Mouse (Mus musculus) CH12.LX (cell line): ENCODE results near the gene Soat1. TPM values are rescaled to one million over a fixed set of nuclear protein-coding genes. Genes with fewer than 3 reads are reported as not detected.

ENCODE experiments used
- DNase-seq: peaks from one replicate; pipeline ENCODE4 v3.0.0-alpha.2; 2013; ENCODE audit errors: extremely low read depth
- H3K27ac ChIP-seq: 2 replicates; pipeline ENCODE4 v1.5.1; 2012; ENCODE audit warnings: low read depth, mild to moderate bottlenecking, control low read depth, moderate library complexity; ENCODE audit not compliant: insufficient read depth
- H3K27me3 ChIP-seq: replicated peaks from 2 replicates; pipeline ENCODE3; 2012; ENCODE audit warnings: inconsistent platforms
- H3K36me3 ChIP-seq, 2 experiments: replicated peaks in 1 of 2; 2 replicates each; pipeline versions ENCODE3 to v1.6.1; 2012; ENCODE audit warnings: inconsistent platforms in 1 of 2, low read length in 1 of 2, mild to moderate bottlenecking in 1 of 2, mixed read lengths in 1 of 2, moderate library complexity in 1 of 2; ENCODE audit not compliant: control insufficient read depth in 1 of 2, insufficient read depth in 1 of 2
- H3K4me1 ChIP-seq, 2 experiments: 2 replicates each; pipeline ENCODE4 v1.6.1; 2012; ENCODE audit warnings: inconsistent platforms in 1 of 2, moderate library complexity in 1 of 2; ENCODE audit not compliant: insufficient read depth in 2 of 2, control insufficient read depth in 1 of 2
- H3K4me2 ChIP-seq: 2 replicates; pipeline ENCODE4 v1.6.1; 2012; ENCODE audit warnings: low read depth, mild to moderate bottlenecking, control low read depth; ENCODE audit not compliant: poor library complexity, insufficient read depth, severe bottlenecking
- H3K4me3 ChIP-seq, 3 experiments: fragments of 150-350 bp in 1 of 3; sonication (generic) in 1 of 3; replicated peaks in 1 of 3; 2 replicates each; pipeline versions ENCODE3 to v1.5.1; 2011 to 2012; ENCODE audit warnings: low read depth in 2 of 3, low read length in 2 of 3, mild to moderate bottlenecking in 2 of 3, moderate library complexity in 2 of 3, control low read depth in 1 of 3, improper control_type of control experiment in 1 of 3, inconsistent platforms in 1 of 3, mixed read lengths in 1 of 3; ENCODE audit not compliant: poor library complexity in 1 of 3
- H3K79me2 ChIP-seq: replicated peaks from 2 replicates; pipeline ENCODE4 v1.6.1; 2012; ENCODE audit warnings: mild to moderate bottlenecking, moderate library complexity; ENCODE audit not compliant: control insufficient read depth, poor library complexity, insufficient read depth, severe bottlenecking; ENCODE audit errors: extremely low read depth
- H3K9ac ChIP-seq: 2 replicates; pipeline ENCODE4 v1.6.1; 2012; ENCODE audit warnings: low read depth, mild to moderate bottlenecking, control low read depth, moderate library complexity; ENCODE audit not compliant: insufficient read depth
- H3K9me3 ChIP-seq: replicated peaks from 2 replicates; pipeline ENCODE3; 2012; ENCODE audit warnings: low read length, inconsistent platforms, mixed read lengths
- BHLHE40 ChIP-seq: IDR thresholded peaks from 2 replicates; pipeline ENCODE4 v1.6.1; 2011; ENCODE audit warnings: mild to moderate bottlenecking, low read depth, low read length, improper control_type of control experiment
- CHD1 ChIP-seq: IDR thresholded peaks from 2 replicates; pipeline ENCODE4 v1.6.1; 2012; ENCODE audit warnings: low read depth, low read length, improper control_type of control experiment, inconsistent platforms
- CHD2 ChIP-seq: IDR thresholded peaks from 2 replicates; pipeline ENCODE4 v1.6.1; 2011; ENCODE audit warnings: low read length, improper control_type of control experiment
- CTCF ChIP-seq, 2 experiments: IDR thresholded peaks in 1 of 2; conservative IDR thresholded peaks in 1 of 2; 2 replicates each; pipeline ENCODE4 v1.5.1; 2011 to 2012; ENCODE audit warnings: low read depth in 2 of 2, low read length in 2 of 2, improper control_type of control experiment in 1 of 2, inconsistent platforms in 1 of 2, mild to moderate bottlenecking in 1 of 2, moderate library complexity in 1 of 2
- E2F4 ChIP-seq: IDR thresholded peaks from 2 replicates; pipeline ENCODE4 v1.6.1; 2011; ENCODE audit warnings: low read depth, low read length, improper control_type of control experiment; ENCODE audit not compliant: insufficient replicate concordance
- EP300 ChIP-seq: IDR thresholded peaks from 2 replicates; pipeline ENCODE4 v1.6.1; 2011; ENCODE audit warnings: low read length, improper control_type of control experiment
- GABPA ChIP-seq: IDR thresholded peaks from 2 replicates; pipeline ENCODE4 v1.6.1; 2012; ENCODE audit warnings: low read depth, low read length, improper control_type of control experiment, inconsistent platforms; ENCODE audit not compliant: insufficient replicate concordance
- HCFC1 ChIP-seq: IDR thresholded peaks from 2 replicates; pipeline ENCODE4 v1.6.1; 2012; ENCODE audit warnings: low read depth, mild to moderate bottlenecking, inconsistent platforms, low read length, improper control_type of control experiment
- IRF4 ChIP-seq: IDR thresholded peaks from 2 replicates; pipeline ENCODE4 v1.6.1; 2014; ENCODE audit warnings: low read depth, mild to moderate bottlenecking, inconsistent platforms, low read length, improper control_type of control experiment
- KAT2A ChIP-seq: IDR thresholded peaks from 2 replicates; pipeline ENCODE4 v1.6.1; 2012; ENCODE audit warnings: low read length, improper control_type of control experiment, inconsistent platforms; ENCODE audit not compliant: insufficient replicate concordance
- MAFK ChIP-seq: IDR thresholded peaks from 2 replicates; pipeline ENCODE4 v1.6.1; 2011; ENCODE audit warnings: low read length, improper control_type of control experiment; ENCODE audit not compliant: insufficient replicate concordance
- MAZ ChIP-seq: IDR thresholded peaks from 2 replicates; pipeline ENCODE4 v1.6.1; 2012; ENCODE audit warnings: low read depth, mild to moderate bottlenecking, inconsistent platforms, low read length, improper control_type of control experiment, moderate library complexity
- MEF2A ChIP-seq: IDR thresholded peaks from 2 replicates; pipeline ENCODE4 v1.6.1; 2014; ENCODE audit warnings: low read depth, mild to moderate bottlenecking, inconsistent platforms, low read length, improper control_type of control experiment, borderline replicate concordance
- MXI1 ChIP-seq: IDR thresholded peaks from 2 replicates; pipeline ENCODE4 v1.6.1; 2011; ENCODE audit warnings: mild to moderate bottlenecking, low read depth, low read length, improper control_type of control experiment
- PAX5 ChIP-seq: IDR thresholded peaks from 2 replicates; pipeline ENCODE4 v1.6.1; 2012; ENCODE audit warnings: low read length, inconsistent platforms, mixed read lengths
- POLR2AphosphoS2 ChIP-seq: IDR thresholded peaks from 2 replicates; pipeline ENCODE4 v1.6.1; 2011; ENCODE audit warnings: low read depth, low read length, improper control_type of control experiment
- RAD21 ChIP-seq: IDR thresholded peaks from 2 replicates; pipeline ENCODE4 v1.6.1; 2011; ENCODE audit warnings: low read depth, mild to moderate bottlenecking, low read length, improper control_type of control experiment, moderate library complexity
- RCOR1 ChIP-seq: conservative IDR thresholded peaks from 2 replicates; pipeline ENCODE4 v1.6.1; 2012; ENCODE audit warnings: low read depth, mild to moderate bottlenecking, inconsistent platforms, low read length, improper control_type of control experiment
- SIN3A ChIP-seq: IDR thresholded peaks from 2 replicates; pipeline ENCODE4 v1.6.1; 2012; ENCODE audit warnings: low read length, improper control_type of control experiment, inconsistent platforms
- UBTF ChIP-seq: IDR thresholded peaks from 2 replicates; pipeline ENCODE4 v1.6.1; 2012; ENCODE audit warnings: low read depth, mild to moderate bottlenecking, inconsistent platforms, low read length, improper control_type of control experiment, moderate library complexity
- USF1 ChIP-seq: IDR thresholded peaks from 2 replicates; pipeline ENCODE4 v1.6.1; 2014; ENCODE audit warnings: low read depth, mild to moderate bottlenecking, inconsistent platforms, low read length, improper control_type of control experiment
- USF2 ChIP-seq: conservative IDR thresholded peaks from 2 replicates; pipeline ENCODE4 v1.6.1; 2011; ENCODE audit warnings: low read depth, low read length, improper control_type of control experiment
- ZC3H11A ChIP-seq: IDR thresholded peaks from 2 replicates; pipeline ENCODE4 v1.6.1; 2012; ENCODE audit warnings: low read depth, mild to moderate bottlenecking, inconsistent platforms, low read length, improper control_type of control experiment
- ZKSCAN1 ChIP-seq: IDR thresholded peaks from 2 replicates; pipeline ENCODE4 v1.6.1; 2012; ENCODE audit warnings: low read depth, inconsistent platforms, low read length, improper control_type of control experiment, borderline replicate concordance
- ZNF384 ChIP-seq: IDR thresholded peaks from 2 replicates; pipeline ENCODE4 v1.6.1; 2012; ENCODE audit warnings: low read depth, low read length, improper control_type of control experiment, inconsistent platforms
- dilution Hi-C: fragments of 300-500 bp; cut with MboI; formaldehyde crosslinking; loops from 2 replicates; pipeline ENCODE4 v1.14.3; 2020; ENCODE audit warnings: low sequenced_read_pairs; ENCODE audit not compliant: extremely low pct_unique_long_range_greater_than_20kb, extremely low pct_ligation_motif_present
- in situ Hi-C: fragments of 300-500 bp; cut with MboI; formaldehyde crosslinking; loops from 3 replicates; pipeline ENCODE4 v1.14.3; 2019; ENCODE audit warnings: low sequenced_read_pairs, low pct_ligation_motif_present, low pct_unique_long_range_greater_than_20kb, mixed read lengths
- polyA plus RNA-seq: library from polyadenylated mRNA; unstranded; fragments of >175 nt; gene quantifications from 2 replicates; pipeline ENCODE4 v1.2.1, GENCODE M21; 2012; ENCODE audit warnings: low read depth; ENCODE audit not compliant: insufficient read length
- total RNA-seq, 2 experiments: library from RNA; depleted of rRNA; stranded (reverse); fragments of 300-350 nt in 1 of 2; fragments of >200 nt in 1 of 2; gene quantifications; 2 replicates each; pipeline ENCODE4 v1.2.3; 2012 to 2014

Soat1 gene
- total and polyA plus RNA-seq, 3 experiments: 8.6 to 13.5 (median 10.3) TPM

GRCm38 (mm10) chr1:156462273-156462991 lies 11.7 kb downstream of the Soat1 start:
- DNase-seq: no peak
- H3K27ac ChIP-seq: no peak overlapping the region
- no peak for TF ChIP-seq HCFC1
- TF ChIP-seq ZNF384: no peak
- TF ChIP-seq GABPA: no peak
- TF ChIP-seq EP300: no peak
- no peak for TF ChIP-seq E2F4
- no peak for TF ChIP-seq PAX5
- TF ChIP-seq USF2: no peak
- TF ChIP-seq USF1: no peak
- no peak for TF ChIP-seq SIN3A
- no peak for TF ChIP-seq MXI1
- TF ChIP-seq MAZ: no peak
- no peak for TF ChIP-seq ZC3H11A
- TF ChIP-seq POLR2AphosphoS2: no peak
- TF ChIP-seq RAD21: no peak
- TF ChIP-seq BHLHE40: no peak
- no peak for TF ChIP-seq MEF2A
- no peak for TF ChIP-seq KAT2A
- no peak overlapping the region for H3K4me2 ChIP-seq
- no peak overlapping the region for H3K4me3 ChIP-seq
- dilution Hi-C loops: no loop called here
- H3K4me1 ChIP-seq: peaks cover 8 to 14% of the 10 kb centered on the region in 2 experiments; a peak in 3 of 4 replicates
- peaks cover 3 to 19% of the 10 kb centered on the region in 2 experiments for H3K36me3 ChIP-seq
- in situ Hi-C loops: no loop called here
- H3K9ac ChIP-seq: no peak overlapping the region
- H3K27me3 ChIP-seq: no peaks in the 10 kb centered on the region
- H3K79me2 ChIP-seq: no peaks in the 10 kb centered on the region; the same call in 1 of the 2 replicates
- peaks cover 6% of the 10 kb centered on the region for H3K9me3 ChIP-seq

DNA sequence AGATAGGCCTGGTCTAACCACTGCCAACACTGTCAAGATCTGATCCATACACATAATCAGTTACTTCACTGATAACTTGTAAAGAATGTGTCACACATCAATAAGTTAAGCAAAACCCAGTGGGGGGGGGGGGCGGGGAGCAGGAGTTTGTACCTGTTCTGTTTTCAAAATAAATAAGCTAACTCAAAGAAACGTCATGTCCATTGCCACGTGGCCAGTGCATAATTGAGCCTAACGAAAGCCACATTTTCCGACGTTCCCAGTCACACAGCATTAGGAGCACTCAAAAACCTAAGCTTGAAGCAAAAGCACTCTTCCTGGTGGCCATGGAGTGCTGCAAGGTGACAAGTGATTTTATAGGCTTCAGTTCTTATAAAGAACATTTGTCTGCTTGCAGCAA lies 13.1 kb downstream of the Soat1 start:
- dilution Hi-C loops (no loop called here), in situ Hi-C loops (no loop called here)
- Histone ChIP-seq H3K27ac (no peak overlapping the region), H3K4me3 (no peak overlapping the region), H3K27me3 (no peaks in the 10 kb centered on the region), H3K4me1 (peaks cover 8 to 14% of the 10 kb centered on the region in 2 experiments; a peak in 3 of 4 replicates), H3K36me3 (peaks cover 3 to 16% of the 10 kb centered on the region in 2 experiments), H3K4me2 (no peak overlapping the region), H3K9ac (no peak overlapping the region), H3K9me3 (peaks cover 3% of the 10 kb centered on the region), H3K79me2 (no peaks in the 10 kb centered on the region; the same call in 1 of the 2 replicates)
- DNase-seq: no peak
- no peak for TF ChIP-seq ZKSCAN1
- TF ChIP-seq MXI1: no peak
- no peak for TF ChIP-seq USF1
- TF ChIP-seq IRF4: no peak
- no peak for TF ChIP-seq MEF2A
- TF ChIP-seq MAFK: no peak
- TF ChIP-seq CHD2: no peak
- TF ChIP-seq CHD1: no peak
- no peak for TF ChIP-seq RCOR1
- no peak for TF ChIP-seq UBTF
- TF ChIP-seq CTCF (conservative IDR thresholded peaks at IDR 0.05 in 1 of 2, IDR thresholded peaks at IDR 0.05 in 1 of 2; ENCODE audit: low read depth in 2 of 2, low read length in 2 of 2): no peak
